Mouse (Mus musculus) layer of hippocampus, adult 9-11 months (tissue): Measurements from ENCODE around the gene Cblb.

ENCODE experiments used
- DNase-seq: peaks from one replicate; pipeline ENCODE4 v3.0.0; 2022

Cblb gene

GRCm38 (mm10) chr16:52040937-52041336, 9.9 kb downstream of the Cblb start:
- no peak for DNase-seq

- DNase-seq: no peak
Observed at GRCm38 (mm10) chr16:52042667-52043379, 11.8 kb downstream of the Cblb start.

GRCm38 (mm10) chr16:52043380-52044117, 12.5 kb downstream of the Cblb start:
- no peak for DNase-seq

DNA sequence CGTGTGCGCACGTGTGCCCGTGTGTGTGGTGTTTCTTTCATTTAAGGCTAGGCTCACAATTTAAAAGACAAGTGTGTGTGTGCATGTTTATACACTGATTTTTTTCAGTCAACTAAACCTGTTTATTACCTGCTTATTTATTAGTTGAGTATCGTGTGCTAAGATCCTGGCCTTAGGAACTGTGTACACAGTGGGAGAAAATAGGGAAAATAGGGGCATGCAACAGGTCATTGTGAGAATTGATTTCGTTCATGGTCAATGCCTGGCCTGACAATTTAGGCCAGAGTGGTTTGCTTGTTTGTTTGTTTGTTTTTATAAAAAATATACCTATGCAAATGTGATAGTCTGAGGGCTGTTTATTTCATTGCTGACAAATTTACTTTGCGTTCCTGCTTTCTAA, 13.5 kb downstream of the Cblb start:
- no peak for DNase-seq

GRCm38 (mm10) chr16:52044985-52045384, 14.0 kb downstream of the Cblb start:
- no peak for DNase-seq

DNA sequence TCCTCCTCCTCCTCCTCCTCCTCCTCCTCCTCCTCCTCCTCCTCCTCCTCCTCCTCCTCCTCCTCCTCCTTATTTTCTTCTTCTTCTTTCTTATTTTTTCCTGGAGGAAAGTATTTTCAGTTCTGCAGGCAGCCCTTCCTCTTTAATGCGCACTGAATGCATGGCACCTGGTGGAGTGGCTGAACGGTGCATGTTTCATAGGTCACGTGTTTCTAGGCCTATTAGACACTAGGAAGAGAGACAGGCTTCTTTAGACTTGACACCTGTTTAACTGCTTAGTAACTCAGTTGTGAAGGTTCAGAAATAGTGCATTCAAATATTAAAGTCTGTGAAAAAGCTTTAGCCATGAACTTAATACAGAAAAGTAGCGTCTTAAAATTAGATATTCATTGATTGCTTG, 15.4 kb downstream of the Cblb start:
- no peak for DNase-seq

DNA sequence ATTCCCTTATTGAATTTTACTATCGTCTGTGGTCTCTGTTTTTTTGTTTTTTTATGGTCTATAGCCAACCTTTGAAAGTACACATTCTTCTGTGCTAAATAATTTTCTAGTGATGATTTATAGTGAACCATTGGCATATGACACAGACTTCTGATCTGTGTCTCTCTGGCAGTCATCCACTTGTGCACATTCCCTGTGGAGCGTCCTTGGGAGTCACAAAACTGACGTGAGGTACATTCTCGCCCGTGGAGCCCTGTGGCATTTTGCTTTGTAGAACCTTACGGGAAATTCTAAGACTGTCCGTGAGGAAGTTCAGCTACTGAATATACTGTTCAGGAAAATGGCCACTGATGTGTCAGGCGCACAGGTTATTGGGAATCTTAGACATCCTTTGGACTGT, 20.1 kb downstream of the Cblb start:
- DNase-seq: no peak

GRCm38 (mm10) chr16:52052734-52053133, 21.7 kb downstream of the Cblb start:
- no peak for DNase-seq

GRCm38 (mm10) chr16:52055236-52055635, 24.2 kb downstream of the Cblb start:
- DNase-seq: no peak

DNA sequence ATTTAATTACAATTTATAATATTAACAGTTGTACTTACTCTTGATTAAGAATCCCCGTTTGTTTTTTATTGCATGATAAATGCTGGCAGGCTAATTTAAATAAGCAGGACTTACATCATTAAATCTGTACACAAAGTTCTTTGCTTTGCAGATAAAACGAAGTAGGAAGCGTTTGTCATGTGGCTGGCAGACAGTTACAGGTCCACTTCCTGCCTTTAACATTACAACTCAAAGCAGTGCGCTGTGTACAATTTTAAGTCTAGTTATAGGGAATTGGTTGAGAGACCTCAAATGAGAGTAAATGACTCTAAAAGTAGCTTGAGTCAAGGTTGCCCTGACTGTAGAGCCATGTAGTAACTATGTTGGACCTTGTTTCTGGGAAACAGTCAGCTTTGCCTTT, 25.1 kb downstream of the Cblb start:
- DNase-seq: no peak

DNA sequence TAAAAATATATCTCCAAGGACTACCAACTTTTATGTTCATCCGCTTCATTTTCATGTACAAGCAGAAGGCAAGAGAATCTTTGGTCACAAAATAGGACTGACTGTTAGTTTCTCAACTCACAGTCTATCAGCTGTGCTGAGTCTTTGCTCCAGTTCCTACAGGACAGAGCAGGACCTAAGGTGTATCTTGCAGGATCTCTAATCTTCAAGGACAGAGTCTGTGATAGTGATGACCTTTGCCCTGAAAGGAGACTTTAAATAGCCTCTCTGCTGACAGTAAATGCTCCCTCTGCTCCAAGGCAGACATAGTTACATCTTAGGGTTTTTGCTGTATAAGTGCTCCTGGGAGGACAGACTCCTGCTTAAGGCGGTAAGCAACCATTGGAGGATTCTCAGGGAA, 26.3 kb downstream of the Cblb start:
- no peak for DNase-seq

GRCm38 (mm10) chr16:52059535-52059934, 28.5 kb downstream of the Cblb start:
- DNase-seq: no peak

DNA sequence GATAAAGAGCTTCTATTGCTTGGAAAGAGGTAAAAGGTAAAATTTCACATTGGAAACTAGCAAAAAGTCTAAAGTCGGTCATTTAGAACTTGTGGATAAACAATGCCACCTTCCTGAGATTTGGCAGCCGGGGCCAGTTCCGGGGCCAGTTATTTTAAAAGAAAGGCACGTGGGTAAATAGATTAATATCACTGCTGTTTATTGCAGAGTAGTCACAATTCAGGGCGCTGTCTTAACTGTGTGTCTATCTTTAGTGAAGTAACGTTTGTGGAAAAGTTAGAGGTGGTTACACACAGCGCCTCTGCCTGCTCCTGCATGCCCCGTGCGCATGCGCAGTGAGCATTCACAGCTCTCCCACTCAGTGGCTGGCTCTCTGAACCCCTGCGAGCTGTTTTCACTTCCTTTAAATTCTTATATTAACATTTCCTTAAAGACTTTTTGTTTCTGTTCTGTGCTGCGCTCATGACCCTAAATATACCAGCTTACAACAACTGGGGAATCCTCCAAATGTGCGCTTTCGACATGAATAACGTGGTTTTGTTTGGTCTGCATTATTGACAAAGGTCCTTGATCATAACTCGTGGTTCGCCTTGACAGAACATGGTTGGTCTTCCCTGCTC, 29.2 kb downstream of the Cblb start:
- peak; percentile 67 for DNase-seq

GRCm38 (mm10) chr16:52061015-52061481, 30.0 kb downstream of the Cblb start:
- DNase-seq: peak; percentile 73

- no peak for DNase-seq
Observed at GRCm38 (mm10) chr16:52064309-52065105, 33.5 kb downstream of the Cblb start.

GRCm38 (mm10) chr16:52067632-52068516, 36.8 kb downstream of the Cblb start:
- no peak for DNase-seq

- no peak for DNase-seq
Observed at GRCm38 (mm10) chr16:52068517-52068874, 37.5 kb downstream of the Cblb start.

GRCm38 (mm10) chr16:52069648-52070047, 38.6 kb downstream of the Cblb start:
- no peak for DNase-seq

GRCm38 (mm10) chr16:52070128-52070527, 39.1 kb downstream of the Cblb start:
- no peak for DNase-seq

DNA sequence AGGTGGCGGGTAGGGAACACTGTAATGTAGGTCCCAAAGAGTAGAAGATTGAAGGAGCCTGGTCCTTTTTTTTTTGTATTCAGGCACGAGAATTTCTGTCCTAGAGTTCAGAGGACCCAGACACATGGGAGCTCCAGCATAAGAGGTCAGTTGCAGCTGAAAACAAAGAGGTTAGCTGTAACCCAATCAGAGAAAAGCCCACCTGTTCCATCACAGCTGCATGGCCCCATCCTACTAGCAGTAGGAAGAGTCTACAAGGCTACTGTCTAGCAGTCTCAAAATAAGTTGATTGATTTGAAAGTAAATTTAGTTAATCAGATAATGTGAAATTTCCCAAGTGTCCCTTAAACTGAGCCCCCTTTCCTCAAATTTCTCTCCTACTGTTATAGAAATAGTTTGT, 40.3 kb downstream of the Cblb start:
- DNase-seq: no peak

- DNase-seq: no peak
Observed at GRCm38 (mm10) chr16:52071766-52072209, 40.8 kb downstream of the Cblb start.

DNA sequence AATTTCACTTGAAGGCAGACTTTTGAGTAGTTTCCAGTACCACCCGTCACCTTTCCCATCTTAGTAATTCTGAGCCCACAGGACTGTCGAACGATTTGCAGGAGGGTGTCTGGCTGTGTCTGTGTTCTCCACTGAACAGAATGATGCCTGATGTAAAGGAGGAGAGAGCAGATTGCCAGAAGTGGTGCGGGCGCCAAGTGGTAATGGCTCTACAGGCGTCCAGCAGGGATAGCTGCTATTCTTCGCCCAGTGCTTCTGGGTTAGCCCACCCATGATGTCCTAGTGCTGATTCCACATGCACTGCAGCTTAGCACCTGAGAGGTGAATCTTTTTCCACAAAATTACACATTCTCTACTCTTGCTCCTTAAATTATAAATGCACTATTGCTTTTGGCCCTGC, 45.6 kb downstream of the Cblb start:
- no peak for DNase-seq
